Mouse (Mus musculus) ovary, postnatal 10 days (tissue): ENCODE data around the gene Parvb.

Source experiments
- DNase-seq: peaks from one replicate; pipeline ENCODE4 v3.0.0; 2022; ENCODE audit warnings: low spot score

The Parvb gene

DNA sequence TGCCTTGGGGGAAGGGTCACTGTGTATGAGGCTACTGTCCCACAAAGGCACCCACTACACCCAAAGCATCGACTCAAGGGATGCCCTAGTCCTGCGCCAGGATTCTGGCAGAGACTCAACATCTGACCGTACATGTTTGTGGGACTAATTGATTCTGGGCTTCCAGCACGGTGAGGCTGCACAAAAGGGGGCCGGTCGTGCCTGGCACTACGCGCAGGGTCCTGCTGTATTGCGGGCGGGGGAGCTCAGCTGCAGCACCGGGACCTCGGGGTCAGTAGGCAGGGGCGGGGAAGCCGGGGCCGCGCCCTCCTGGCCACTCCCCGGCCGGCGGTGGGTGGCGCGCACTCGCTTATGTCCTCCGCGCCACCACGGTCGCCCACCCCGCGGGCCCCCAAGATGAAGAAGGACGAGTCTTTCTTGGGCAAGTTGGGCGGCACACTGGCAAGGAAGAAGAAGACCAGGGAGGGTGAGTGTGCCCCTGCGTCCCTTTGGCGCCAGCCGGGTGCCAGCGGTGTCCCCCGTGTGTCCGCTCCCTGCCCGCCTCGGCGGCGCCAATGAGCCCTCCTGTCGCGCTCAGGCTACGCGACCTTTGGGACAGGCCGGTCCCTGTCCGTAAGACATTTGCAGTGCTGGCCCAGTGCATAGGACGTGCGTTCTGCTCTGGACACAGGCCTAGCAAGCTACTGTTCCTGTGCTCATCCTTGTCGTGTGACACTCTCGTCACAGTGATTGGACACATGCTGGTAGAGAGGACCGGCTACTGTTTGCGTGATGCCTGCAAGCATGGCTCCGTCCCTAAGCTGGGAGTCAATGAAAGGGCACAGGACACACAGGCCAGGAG, at the start of gene Parvb:
Gene Parvb (plus strand): TSS at position 323 of the 841 bp plus-strand sequence.
- DNase-seq: no peak

GRCm38 (mm10) chr15:84183967-84184366, 47.9 kb upstream of the Parvb start:
- DNase-seq: no peak

DNA sequence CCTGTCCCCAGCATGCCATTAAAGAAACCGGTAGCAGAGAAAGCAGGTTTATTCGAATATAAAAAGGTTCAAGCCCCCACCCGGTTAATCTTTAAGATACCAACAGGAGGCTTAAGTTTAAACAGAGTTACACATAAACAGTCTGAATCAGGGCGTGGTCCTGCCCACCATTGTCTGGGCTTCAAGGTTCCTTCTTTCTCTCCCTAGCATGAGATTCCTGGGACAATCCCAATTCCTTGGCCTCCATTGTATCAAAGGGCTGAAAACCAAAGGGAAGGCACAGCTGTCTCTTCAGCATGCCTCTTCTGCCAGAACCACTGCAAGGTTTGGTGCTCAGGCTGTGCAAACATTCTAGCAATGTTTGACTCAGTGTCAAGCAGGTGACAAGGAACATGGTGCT, 45.6 kb upstream of the Parvb start:
- no peak for DNase-seq

GRCm38 (mm10) chr15:84188887-84189530, 42.8 kb upstream of the Parvb start:
- no peak for DNase-seq

GRCm38 (mm10) chr15:84189881-84190280, 42.0 kb upstream of the Parvb start:
- no peak for DNase-seq

- no peak for DNase-seq
These were observed 40.2 kb upstream of the Parvb start for GRCm38 (mm10) chr15:84191724-84192057.

GRCm38 (mm10) chr15:84192058-84192791, 39.6 kb upstream of the Parvb start, which contains the start of gene Samm50:
TSS of gene Samm50 (plus strand) at chr15:84192241.
- peak; percentile 69 for DNase-seq

- no peak for DNase-seq
These were observed 35.2 kb upstream of the Parvb start for GRCm38 (mm10) chr15:84196486-84197165.

- no peak for DNase-seq
These were observed 24.5 kb upstream of the Parvb start for GRCm38 (mm10) chr15:84207327-84207726.

- no peak for DNase-seq
These were observed 22.1 kb upstream of the Parvb start for GRCm38 (mm10) chr15:84209517-84210412.

- DNase-seq: no peak
These were observed 21.4 kb upstream of the Parvb start for GRCm38 (mm10) chr15:84210461-84210860.

- DNase-seq: no peak
These were observed 20.9 kb upstream of the Parvb start for GRCm38 (mm10) chr15:84210941-84211340.

DNA sequence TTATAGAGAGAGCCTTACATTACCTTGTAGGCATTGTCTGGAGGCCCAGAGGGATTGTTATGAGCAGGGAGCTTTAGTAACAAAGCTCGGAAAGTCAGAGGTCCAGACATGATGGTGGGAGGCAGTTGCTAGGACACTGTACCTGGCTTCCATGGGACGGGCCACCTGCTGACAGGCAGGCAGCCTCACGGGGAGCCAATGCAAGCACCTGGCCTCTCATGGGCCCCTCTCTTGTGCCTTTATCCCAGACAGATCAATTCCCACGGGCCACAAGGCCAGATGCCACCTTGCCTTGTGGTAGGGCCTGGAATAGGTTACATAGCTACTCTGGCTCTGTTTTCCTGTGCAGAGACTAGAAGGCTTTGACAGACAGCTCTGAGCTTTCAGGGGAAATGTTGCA, 20.3 kb upstream of the Parvb start:
- no peak for DNase-seq

- peak; percentile 72 for DNase-seq
These were observed 19.6 kb upstream of the Parvb start for GRCm38 (mm10) chr15:84212031-84212755.

DNA sequence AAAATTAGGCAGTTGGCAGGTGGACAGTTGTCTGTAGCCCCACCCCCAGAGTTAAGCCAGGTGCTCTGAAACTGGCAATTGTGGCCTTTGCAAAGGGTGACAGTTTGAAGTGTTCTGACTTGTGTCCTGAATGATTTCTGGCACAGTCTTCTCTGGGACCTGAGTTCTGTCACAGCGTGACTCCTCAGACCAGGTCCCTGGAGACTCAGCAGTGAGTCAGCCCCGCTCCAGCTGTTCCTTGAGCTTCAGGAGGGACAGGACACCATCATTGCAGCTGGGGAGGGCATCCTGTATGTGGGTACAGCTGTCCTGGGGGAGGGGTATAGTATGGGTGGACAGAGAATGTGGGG, 19.1 kb upstream of the Parvb start:
- no peak for DNase-seq

- DNase-seq: no peak
These were observed 18.6 kb upstream of the Parvb start for GRCm38 (mm10) chr15:84213162-84213739.

GRCm38 (mm10) chr15:84214476-84214875, 17.4 kb upstream of the Parvb start:
- no peak for DNase-seq

DNA sequence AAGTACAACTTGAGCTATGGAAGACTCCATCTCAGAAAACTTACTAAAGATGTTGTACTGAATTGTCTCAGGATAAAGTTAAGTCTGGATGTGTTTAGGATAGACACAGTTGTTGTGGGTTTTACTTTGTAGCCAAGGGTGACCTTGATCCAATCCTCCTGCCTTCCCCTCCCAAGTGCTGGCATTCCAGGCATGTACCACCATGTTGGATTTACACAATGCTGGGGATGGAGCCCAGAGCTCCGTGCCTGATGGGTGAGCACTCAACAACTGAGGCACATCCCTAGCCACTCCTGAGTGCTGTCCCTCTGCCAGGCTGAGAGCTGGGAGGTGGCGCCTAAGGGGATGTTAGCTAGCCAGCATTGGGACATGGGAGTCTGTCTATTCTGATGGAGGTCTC, 16.6 kb upstream of the Parvb start:
- DNase-seq: no peak

- no peak for DNase-seq
These were observed 15.8 kb upstream of the Parvb start for GRCm38 (mm10) chr15:84216026-84216425.

- no peak for DNase-seq
These were observed 15.3 kb upstream of the Parvb start for GRCm38 (mm10) chr15:84216461-84217084.
